Mouse (Mus musculus): Measurements from ENCODE around the gene Gemin2.

- TF ChIP-seq ZC3H11A (IDR thresholded peaks at IDR 0.05; ENCODE audit: borderline replicate concordance, low read depth, low read length) (no peak), HCFC1 (IDR thresholded peaks at IDR 0.05; ENCODE audit: borderline replicate concordance, insufficient read depth, low read length) (no peak), ZNF384 (IDR thresholded peaks at IDR 0.05; ENCODE audit: low read depth, low read length) (no peak), CHD2 (IDR thresholded peaks at IDR 0.05; ENCODE audit: low read depth, low read length) (no peak), MAFK (IDR thresholded peaks at IDR 0.05; ENCODE audit: insufficient read depth, low read depth, low read length) (no peak)
Observed at GRCm38 (mm10) chr12:59019891-59020290, 6.7 kb downstream of the Gemin2 start.
